Mouse (Mus musculus): Measurements from ENCODE around the gene Mas1.

DNA sequence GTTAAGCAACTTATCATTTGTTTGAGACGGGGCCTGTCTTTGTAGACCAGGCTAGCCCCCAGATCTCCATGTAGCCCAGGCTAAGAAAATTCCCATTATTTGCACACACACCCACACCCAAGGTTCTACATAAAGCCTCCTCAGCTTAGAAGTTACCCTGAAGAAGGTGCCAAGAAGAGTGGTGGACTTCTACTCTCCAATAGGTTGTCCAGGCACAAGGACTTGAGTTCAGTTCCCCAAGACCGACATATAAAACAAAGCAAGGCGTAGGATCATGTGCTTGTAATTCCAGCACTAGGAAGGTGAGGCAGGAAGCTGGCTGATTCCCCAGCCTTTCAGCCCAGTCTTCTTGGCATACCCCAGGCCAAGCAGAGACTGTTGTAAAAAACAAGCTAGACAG, 69.4 kb downstream of the Mas1 start:
- TF ChIP-seq CTCF (IDR thresholded peaks at IDR 0.05; ENCODE audit: control insufficient read depth, insufficient read depth, insufficient read length) (no peak), MAX (IDR thresholded peaks at IDR 0.05) (no peak), MYOD1 (IDR thresholded peaks at IDR 0.05; ENCODE audit: control insufficient read depth, insufficient read length, low read depth) (no peak)
